Mouse (Mus musculus) heart, embryonic 10.5 days (tissue): Measurements from ENCODE around the gene Atxn7l2. TPM values are rescaled to one million over a fixed set of nuclear protein-coding genes. Genes with fewer than 3 reads are reported as not detected.

Source experiments
- DNase-seq: peaks from one replicate; pipeline ENCODE4 v3.0.0-alpha.2; 2017; ENCODE audit warnings: low spot score
- H3K27ac ChIP-seq: fragments of 300-500 bp; sonication (generic); 2 replicates; pipeline ENCODE4 v1.5.1; 2016; ENCODE audit warnings: mild to moderate bottlenecking
- H3K27me3 ChIP-seq: fragments of 300-500 bp; sonication (generic); 2 replicates; pipeline ENCODE4 v1.6.1; 2016; ENCODE audit warnings: mild to moderate bottlenecking; ENCODE audit not compliant: poor library complexity, insufficient read depth, severe bottlenecking
- H3K36me3 ChIP-seq: fragments of 300-500 bp; sonication (generic); 2 replicates; pipeline ENCODE4 v1.6.1; 2016; ENCODE audit warnings: mild to moderate bottlenecking, moderate library complexity
- H3K4me1 ChIP-seq: fragments of 300-500 bp; sonication (generic); 2 replicates; pipeline ENCODE4 v1.6.1; 2016; ENCODE audit warnings: mild to moderate bottlenecking
- H3K4me3 ChIP-seq: fragments of 300-500 bp; sonication (generic); 2 replicates; pipeline ENCODE4 v1.5.1; 2016; ENCODE audit warnings: mild to moderate bottlenecking, moderate library complexity
- H3K9me3 ChIP-seq: fragments of 300-500 bp; sonication (generic); 2 replicates; pipeline ENCODE4 v1.6.1; 2016; ENCODE audit warnings: mild to moderate bottlenecking, moderate library complexity
- WGBS: fragments of 180-500 bp; shearing (Covaris S2); methylation state at CpG from one replicate; pipeline ENCODE4 v1.1.7; 2016; 5-methylcytosine and 5-hydroxymethylcytosine counted together
- polyA plus RNA-seq: library from polyadenylated mRNA; unstranded; fragments of >200 nt; fragmentation: Nextera tagmentation; extraction: Ambion mirVana; gene quantifications from 2 replicates; pipeline ENCODE4 v1.2.1, GENCODE M21; 2016

Atxn7l2 gene
- polyA plus RNA-seq, 1 experiment from 2014 or later: 11.7 TPM

- peaks cover 33% of the 10 kb centered on the region for H3K4me1 ChIP-seq
- H3K27ac ChIP-seq: no peak overlapping the region
- no peaks in the 10 kb centered on the region for H3K9me3 ChIP-seq
- no peaks in the 10 kb centered on the region; the same call in 1 of the 2 replicates for H3K27me3 ChIP-seq
- peaks cover 67% of the 10 kb centered on the region for H3K36me3 ChIP-seq
- H3K4me3 ChIP-seq: no peak overlapping the region
- DNase-seq: no peak
These were observed 8.2 kb downstream of the Atxn7l2 start for GRCm38 (mm10) chr3:108202506-108202905.

- H3K9me3 ChIP-seq: no peaks in the 10 kb centered on the region
- peak within 1 kb of the TSS; percentile 90 for H3K27ac ChIP-seq
- WGBS: 2% methylated on average over 44 of the region's 44 CpGs
- peaks cover 48% of the 10 kb centered on the region for H3K36me3 ChIP-seq
- peak; percentile 98 for DNase-seq
- peaks cover 51% of the 10 kb centered on the region for H3K4me1 ChIP-seq
- H3K27me3 ChIP-seq: no peaks in the 10 kb centered on the region; the same call in 1 of the 2 replicates
- H3K4me3 ChIP-seq: peak within 1 kb of the TSS; percentile 80
These were observed 10.1 kb downstream of the Atxn7l2 start, which contains the start of gene Cyb561d1 for GRCm38 (mm10) chr3:108200329-108201323. TSS of gene Cyb561d1 (minus strand) at chr3:108201212.

GRCm38 (mm10) chr3:108199231-108199630 is 11.5 kb downstream of the Atxn7l2 start:
- Histone ChIP-seq H3K9me3 (no peaks in the 10 kb centered on the region), H3K27ac (peak overlapping the region; percentile 90; the same call in 1 of the 2 replicates), H3K27me3 (no peaks in the 10 kb centered on the region; the same call in 1 of the 2 replicates), H3K4me1 (peaks cover 59% of the 10 kb centered on the region), H3K36me3 (peaks cover 34% of the 10 kb centered on the region), H3K4me3 (0 out of 2 replicates have a peak overlapping the region, but pooled peaks have one; percentile 80)
- WGBS: 91% methylated on average over 6 of the region's 6 CpGs
- DNase-seq: no peak

- Histone ChIP-seq H3K9me3 (no peaks in the 10 kb centered on the region), H3K4me3 (peak overlapping the region; percentile 25; the same call in 1 of the 2 replicates), H3K36me3 (peaks cover 16% of the 10 kb centered on the region; the same call in 1 of the 2 replicates), H3K27ac (peak overlapping the region; percentile 53), H3K27me3 (no peaks in the 10 kb centered on the region; the same call in 1 of the 2 replicates), H3K4me1 (peaks cover 60% of the 10 kb centered on the region)
- no peak for DNase-seq
- WGBS: 19% methylated on average over 14 of the region's 14 CpGs
These were observed 13.7 kb downstream of the Atxn7l2 start for GRCm38 (mm10) chr3:108197066-108197497.

- peaks cover 56% of the 10 kb centered on the region for H3K4me1 ChIP-seq
These were observed 14.7 kb downstream of the Atxn7l2 start for GRCm38 (mm10) chr3:108195941-108196590.

GRCm38 (mm10) chr3:108195287-108195686 is 15.4 kb downstream of the Atxn7l2 start:
- Histone ChIP-seq H3K27me3 (no peaks in the 10 kb centered on the region; the same call in 1 of the 2 replicates), H3K9me3 (no peaks in the 10 kb centered on the region), H3K27ac (no peak overlapping the region), H3K4me1 (peaks cover 56% of the 10 kb centered on the region), H3K36me3 (peaks cover 11% of the 10 kb centered on the region; the same call in 1 of the 2 replicates), H3K4me3 (no peak overlapping the region)
- WGBS: 74% methylated on average over 4 of the region's 4 CpGs
- DNase-seq: no peak

More at GRCm38 (mm10) chr3:108195941-108196590, 14.7 kb downstream of the Atxn7l2 start:
- Histone ChIP-seq H3K27me3 (no peaks in the 10 kb centered on the region; the same call in 1 of the 2 replicates), H3K27ac (no peak overlapping the region), H3K4me3 (no peak overlapping the region), H3K36me3 (peaks cover 11% of the 10 kb centered on the region; the same call in 1 of the 2 replicates), H3K9me3 (no peaks in the 10 kb centered on the region)
- no peak for DNase-seq
- WGBS: 62% methylated on average over 7 of the region's 7 CpGs

- Histone ChIP-seq H3K36me3 (0 out of 2 replicates have a peak, but pooled peaks cover 6% of the 10 kb centered on the region), H3K4me3 (no peak overlapping the region), H3K4me1 (peaks cover 55% of the 10 kb centered on the region), H3K27ac (no peak overlapping the region), H3K27me3 (peaks cover 11% of the 10 kb centered on the region), H3K9me3 (no peaks in the 10 kb centered on the region)
- WGBS: 39% methylated on average over 4 of the region's 4 CpGs
- DNase-seq: no peak
These were observed 17.0 kb downstream of the Atxn7l2 start for GRCm38 (mm10) chr3:108193686-108194085.

- 0 out of 2 replicates have a peak overlapping the region, but pooled peaks have one; percentile 3 for H3K4me3 ChIP-seq
- no peak for DNase-seq
- peaks cover 42% of the 10 kb centered on the region for H3K27me3 ChIP-seq
- no peaks in the 10 kb centered on the region for H3K36me3 ChIP-seq
- no peaks in the 10 kb centered on the region for H3K9me3 ChIP-seq
- H3K4me1 ChIP-seq: peaks cover 39% of the 10 kb centered on the region
- 55% methylated on average over 5 of the region's 5 CpGs for WGBS
- H3K27ac ChIP-seq: no peak overlapping the region
These were observed 20.8 kb downstream of the Atxn7l2 start for GRCm38 (mm10) chr3:108189897-108190296.

GRCm38 (mm10) chr3:108188716-108189490 is 21.8 kb downstream of the Atxn7l2 start:
- Histone ChIP-seq H3K9me3 (no peaks in the 10 kb centered on the region), H3K27ac (no peak overlapping the region), H3K36me3 (no peaks in the 10 kb centered on the region), H3K4me3 (no peak overlapping the region), H3K27me3 (peaks cover 49% of the 10 kb centered on the region), H3K4me1 (peaks cover 35% of the 10 kb centered on the region)
- 60% methylated on average over 9 of the region's 9 CpGs for WGBS
- DNase-seq: no peak

- Histone ChIP-seq H3K27me3 (peaks cover 53% of the 10 kb centered on the region), H3K36me3 (no peaks in the 10 kb centered on the region), H3K27ac (no peak overlapping the region), H3K9me3 (no peaks in the 10 kb centered on the region), H3K4me1 (peaks cover 26% of the 10 kb centered on the region), H3K4me3 (peak overlapping the region; percentile 92; the same call in 1 of the 2 replicates)
- DNase-seq: no peak
- 59% methylated on average over 20 of the region's 20 CpGs for WGBS
These were observed 23.5 kb downstream of the Atxn7l2 start for GRCm38 (mm10) chr3:108187111-108187795.

GRCm38 (mm10) chr3:108186098-108187047 is 24.4 kb downstream of the Atxn7l2 start, which contains the start of gene Amigo1:
TSS of gene Amigo1 (plus strand) at chr3:108186335.
- Histone ChIP-seq H3K36me3 (no peaks in the 10 kb centered on the region), H3K9me3 (no peaks in the 10 kb centered on the region), H3K4me3 (peak within 1 kb of the TSS; percentile 92), H3K4me1 (peaks cover 21% of the 10 kb centered on the region), H3K27me3 (peaks cover 53% of the 10 kb centered on the region), H3K27ac (peak within 1 kb of the TSS; percentile 85)
- DNase-seq: no peak
- WGBS: 1% methylated on average over 100 of the region's 100 CpGs
